Mouse (Mus musculus) CH12.LX (cell line): Measurements from ENCODE around the gene Tlk2. TPM values are rescaled to one million over a fixed set of nuclear protein-coding genes. Genes with fewer than 3 reads are reported as not detected.

Experiments used
- DNase-seq: peaks from one replicate; pipeline ENCODE4 v3.0.0-alpha.2; 2013; ENCODE audit errors: extremely low read depth
- H3K27ac ChIP-seq: 2 replicates; pipeline ENCODE4 v1.5.1; 2012; ENCODE audit warnings: low read depth, mild to moderate bottlenecking, control low read depth, moderate library complexity; ENCODE audit not compliant: insufficient read depth
- H3K27me3 ChIP-seq: replicated peaks from 2 replicates; pipeline ENCODE3; 2012; ENCODE audit warnings: inconsistent platforms
- H3K36me3 ChIP-seq, 2 experiments: replicated peaks in 1 of 2; 2 replicates each; pipeline versions ENCODE3 to v1.6.1; 2012; ENCODE audit warnings: inconsistent platforms in 1 of 2, low read length in 1 of 2, mild to moderate bottlenecking in 1 of 2, mixed read lengths in 1 of 2, moderate library complexity in 1 of 2; ENCODE audit not compliant: control insufficient read depth in 1 of 2, insufficient read depth in 1 of 2
- H3K4me1 ChIP-seq, 2 experiments: 2 replicates each; pipeline ENCODE4 v1.6.1; 2012; ENCODE audit warnings: inconsistent platforms in 1 of 2, moderate library complexity in 1 of 2; ENCODE audit not compliant: insufficient read depth in 2 of 2, control insufficient read depth in 1 of 2
- H3K4me2 ChIP-seq: 2 replicates; pipeline ENCODE4 v1.6.1; 2012; ENCODE audit warnings: low read depth, mild to moderate bottlenecking, control low read depth; ENCODE audit not compliant: poor library complexity, insufficient read depth, severe bottlenecking
- H3K4me3 ChIP-seq, 3 experiments: fragments of 150-350 bp in 1 of 3; sonication (generic) in 1 of 3; replicated peaks in 1 of 3; 2 replicates each; pipeline versions ENCODE3 to v1.5.1; 2011 to 2012; ENCODE audit warnings: low read depth in 2 of 3, low read length in 2 of 3, mild to moderate bottlenecking in 2 of 3, moderate library complexity in 2 of 3, control low read depth in 1 of 3, improper control_type of control experiment in 1 of 3, inconsistent platforms in 1 of 3, mixed read lengths in 1 of 3; ENCODE audit not compliant: poor library complexity in 1 of 3
- H3K79me2 ChIP-seq: replicated peaks from 2 replicates; pipeline ENCODE4 v1.6.1; 2012; ENCODE audit warnings: mild to moderate bottlenecking, moderate library complexity; ENCODE audit not compliant: control insufficient read depth, poor library complexity, insufficient read depth, severe bottlenecking; ENCODE audit errors: extremely low read depth
- H3K9ac ChIP-seq: 2 replicates; pipeline ENCODE4 v1.6.1; 2012; ENCODE audit warnings: low read depth, mild to moderate bottlenecking, control low read depth, moderate library complexity; ENCODE audit not compliant: insufficient read depth
- H3K9me3 ChIP-seq: replicated peaks from 2 replicates; pipeline ENCODE3; 2012; ENCODE audit warnings: low read length, inconsistent platforms, mixed read lengths
- GABPA ChIP-seq: IDR thresholded peaks from 2 replicates; pipeline ENCODE4 v1.6.1; 2012; ENCODE audit warnings: low read depth, low read length, improper control_type of control experiment, inconsistent platforms; ENCODE audit not compliant: insufficient replicate concordance
- MAFK ChIP-seq: IDR thresholded peaks from 2 replicates; pipeline ENCODE4 v1.6.1; 2011; ENCODE audit warnings: low read length, improper control_type of control experiment; ENCODE audit not compliant: insufficient replicate concordance
- TCF12 ChIP-seq: IDR thresholded peaks from 2 replicates; pipeline ENCODE4 v1.6.1; 2014; ENCODE audit warnings: low read depth, mild to moderate bottlenecking, inconsistent platforms, low read length, improper control_type of control experiment
- UBTF ChIP-seq: IDR thresholded peaks from 2 replicates; pipeline ENCODE4 v1.6.1; 2012; ENCODE audit warnings: low read depth, mild to moderate bottlenecking, inconsistent platforms, low read length, improper control_type of control experiment, moderate library complexity
- USF1 ChIP-seq: IDR thresholded peaks from 2 replicates; pipeline ENCODE4 v1.6.1; 2014; ENCODE audit warnings: low read depth, mild to moderate bottlenecking, inconsistent platforms, low read length, improper control_type of control experiment
- USF2 ChIP-seq: conservative IDR thresholded peaks from 2 replicates; pipeline ENCODE4 v1.6.1; 2011; ENCODE audit warnings: low read depth, low read length, improper control_type of control experiment
- ZKSCAN1 ChIP-seq: IDR thresholded peaks from 2 replicates; pipeline ENCODE4 v1.6.1; 2012; ENCODE audit warnings: low read depth, inconsistent platforms, low read length, improper control_type of control experiment, borderline replicate concordance
- ZNF384 ChIP-seq: IDR thresholded peaks from 2 replicates; pipeline ENCODE4 v1.6.1; 2012; ENCODE audit warnings: low read depth, low read length, improper control_type of control experiment, inconsistent platforms
- dilution Hi-C: fragments of 300-500 bp; cut with MboI; formaldehyde crosslinking; loops from 2 replicates; pipeline ENCODE4 v1.14.3; 2020; ENCODE audit warnings: low sequenced_read_pairs; ENCODE audit not compliant: extremely low pct_unique_long_range_greater_than_20kb, extremely low pct_ligation_motif_present
- in situ Hi-C: fragments of 300-500 bp; cut with MboI; formaldehyde crosslinking; loops from 3 replicates; pipeline ENCODE4 v1.14.3; 2019; ENCODE audit warnings: low sequenced_read_pairs, low pct_ligation_motif_present, low pct_unique_long_range_greater_than_20kb, mixed read lengths
- polyA plus RNA-seq: library from polyadenylated mRNA; unstranded; fragments of >175 nt; gene quantifications from 2 replicates; pipeline ENCODE4 v1.2.1, GENCODE M21; 2012; ENCODE audit warnings: low read depth; ENCODE audit not compliant: insufficient read length
- total RNA-seq, 2 experiments: library from RNA; depleted of rRNA; stranded (reverse); fragments of 300-350 nt in 1 of 2; fragments of >200 nt in 1 of 2; gene quantifications; 2 replicates each; pipeline ENCODE4 v1.2.3; 2012 to 2014

Tlk2 gene
- total and polyA plus RNA-seq, 3 experiments = 78.0 to 90.6 (median 85.1) TPM

GRCm38 (mm10) chr11:105150691-105151090 is 27.9 kb upstream of the Tlk2 start:
- H3K4me2 ChIP-seq = no peak overlapping the region
- no peak for TF ChIP-seq ZKSCAN1
- 0 out of 2 replicates have a peak, but pooled peaks have one; percentile 12 for TF ChIP-seq USF2
- peak; percentile 27; the same call in 1 of the 2 replicates for TF ChIP-seq USF1
- TF ChIP-seq, all 38 proteins: peak for 2
- Histone ChIP-seq H3K9me3 (no peaks in the 10 kb centered on the region), H3K4me3 (no peak overlapping the region), H3K9ac (no peak overlapping the region), H3K4me1 (peaks cover 0 to 4% of the 10 kb centered on the region in 2 experiments; a peak in 2 of 4 replicates), H3K36me3 (no peaks in the 10 kb centered on the region), H3K27ac (no peak overlapping the region), H3K79me2 (no peaks in the 10 kb centered on the region), H3K27me3 (no peaks in the 10 kb centered on the region)
- no peak for DNase-seq
- dilution Hi-C loops (no loop called here), in situ Hi-C loops (no loop called here)

- H3K4me3 ChIP-seq = no peak overlapping the region
- peaks cover 0 to 4% of the 10 kb centered on the region in 2 experiments; a peak in 2 of 4 replicates for H3K4me1 ChIP-seq
- in situ Hi-C loops (no loop called here), dilution Hi-C loops (no loop called here)
- no peaks in the 10 kb centered on the region for H3K9me3 ChIP-seq
- H3K36me3 ChIP-seq = no peaks in the 10 kb centered on the region
- H3K9ac ChIP-seq = no peak overlapping the region
- H3K79me2 ChIP-seq = no peaks in the 10 kb centered on the region
- no peak for DNase-seq
- no peaks in the 10 kb centered on the region for H3K27me3 ChIP-seq
- TF ChIP-seq TCF12 = no peak
- 0 out of 2 replicates have a peak, but pooled peaks have one; percentile 21 for TF ChIP-seq MAFK
- H3K4me2 ChIP-seq = no peak overlapping the region
- no peak overlapping the region for H3K27ac ChIP-seq
These were observed 27.2 kb upstream of the Tlk2 start for GRCm38 (mm10) chr11:105151226-105152016.

GRCm38 (mm10) chr11:105152017-105152300 is 26.6 kb upstream of the Tlk2 start:
- no peaks in the 10 kb centered on the region for H3K79me2 ChIP-seq
- in situ Hi-C loops (no loop called here), dilution Hi-C loops (no loop called here)
- DNase-seq = no peak
- H3K4me2 ChIP-seq = no peak overlapping the region
- H3K4me3 ChIP-seq = no peak overlapping the region
- no peaks in the 10 kb centered on the region for H3K36me3 ChIP-seq
- peaks cover 0 to 4% of the 10 kb centered on the region in 2 experiments; a peak in 2 of 4 replicates for H3K4me1 ChIP-seq
- H3K27ac ChIP-seq = no peak overlapping the region
- TF ChIP-seq ZNF384 (peak; percentile 68), GABPA (no peak), UBTF (no peak)
- H3K27me3 ChIP-seq = no peaks in the 10 kb centered on the region
- no peak overlapping the region for H3K9ac ChIP-seq
- H3K9me3 ChIP-seq = no peaks in the 10 kb centered on the region
